Comparison of ENCODE assay signal across 17 mouse cellular contexts in genomic region chr1:23200460-23200859, GRCm38 (mm10).
DNase-seq lines count a peak whose midpoint lies in the region; ATAC-seq and TF ChIP-seq lines count a peak whose summit lies in the region.
"Had no signal": no experiment of that assay in that cellular context is flagged by ENCODE, and none has a peak within 500 bp of the region (broad histone marks: within the 10 kb centered on the region; RNA-seq: fewer than 3 reads in every experiment).

No protein-coding gene starts in this region.

- H3K4me3 ChIP-seq in embryonic facial prominence, embryonic 14.5 days (ENCODE audit: low read depth, low read length): no peak overlapping the region
- H3K4me3 ChIP-seq in embryonic facial prominence, embryonic 10.5 days: no peak overlapping the region
- no peak overlapping the region for H3K4me3 ChIP-seq in layer of hippocampus, adult 2 months
- no peak overlapping the region for H3K4me3 ChIP-seq in cerebellum, adult 2 months (replicated peaks; ENCODE audit: insufficient read depth, low read depth, low read length)
- H3K4me3 ChIP-seq: embryonic facial prominence, embryonic 12.5 days; limb, embryonic 15.5 days; midbrain, embryonic 13.5 days; stomach, embryonic 15.5 days had no signal

- no peak for TF ChIP-seq POLR2A in cerebellum, adult 2 months (IDR thresholded peaks at IDR 0.05; ENCODE audit: borderline replicate concordance, insufficient read depth, low read length)

- no peak overlapping the region for H3K4me2 ChIP-seq in embryonic facial prominence, embryonic 14.5 days (ENCODE audit: low read depth, low read length)
- H3K4me2 ChIP-seq: embryonic facial prominence, embryonic 12.5 days; limb, embryonic 15.5 days; midbrain, embryonic 13.5 days; stomach, embryonic 15.5 days had no signal

- ATAC-seq in embryonic facial prominence, embryonic 14.5 days (ENCODE audit: low read depth): no peak
- ATAC-seq: midbrain, embryonic 13.5 days had no signal

- H3K4me1 ChIP-seq in embryonic facial prominence, embryonic 14.5 days (ENCODE audit: control insufficient read depth, insufficient read depth, low read length): no peaks in the 10 kb centered on the region; the same call in 1 of the 2 replicates
- no peaks in the 10 kb centered on the region for H3K4me1 ChIP-seq in embryonic facial prominence, embryonic 10.5 days
- H3K4me1 ChIP-seq in cerebellum, adult 2 months (ENCODE audit: control insufficient read depth, insufficient read depth, low read length): no peaks in the 10 kb centered on the region
- H3K4me1 ChIP-seq: embryonic facial prominence, embryonic 12.5 days; limb, embryonic 15.5 days; stomach, embryonic 15.5 days had no signal

- no peaks in the 10 kb centered on the region for H3K27me3 ChIP-seq in embryonic facial prominence, embryonic 14.5 days (replicated peaks; ENCODE audit: control insufficient read depth, insufficient read depth, low read length)
- no peaks in the 10 kb centered on the region for H3K27me3 ChIP-seq in embryonic facial prominence, embryonic 10.5 days (replicated peaks; ENCODE audit: low read depth, poor library complexity, severe bottlenecking)
- no peaks in the 10 kb centered on the region for H3K27me3 ChIP-seq in cerebellum, adult 2 months (ENCODE audit: control insufficient read depth, insufficient read depth, low read length)
- H3K27me3 ChIP-seq: CH12.LX; embryonic facial prominence, embryonic 12.5 days; limb, embryonic 15.5 days; midbrain, embryonic 13.5 days; stomach, embryonic 15.5 days had no signal

- no peaks in the 10 kb centered on the region for H3K36me3 ChIP-seq in embryonic facial prominence, embryonic 14.5 days (ENCODE audit: control insufficient read depth, insufficient read depth, low read length)
- no peaks in the 10 kb centered on the region for H3K36me3 ChIP-seq in embryonic facial prominence, embryonic 10.5 days (replicated peaks)
- H3K36me3 ChIP-seq: embryonic facial prominence, embryonic 12.5 days; limb, embryonic 15.5 days; midbrain, embryonic 13.5 days; stomach, embryonic 15.5 days had no signal

- no peak overlapping the region for H3K9ac ChIP-seq in embryonic facial prominence, embryonic 14.5 days (ENCODE audit: low read depth, low read length)
- H3K9ac ChIP-seq: embryonic facial prominence, embryonic 12.5 days; limb, embryonic 15.5 days; midbrain, embryonic 13.5 days; stomach, embryonic 15.5 days had no signal

- TF ChIP-seq CTCF in layer of hippocampus, adult 2 months (conservative IDR thresholded peaks at IDR 0.05): no peak
- no peak for TF ChIP-seq CTCF in cerebellum, adult 2 months (IDR thresholded peaks at IDR 0.05; ENCODE audit: borderline replicate concordance, insufficient read depth, low read depth, low read length)

- 60% methylated on average over 4 of the region's 4 CpGs for WGBS in embryonic facial prominence, embryonic 14.5 days
- 66% methylated on average over 4 of the region's 4 CpGs for WGBS in embryonic facial prominence, embryonic 10.5 days
- 65% methylated on average over 4 of the region's 4 CpGs for WGBS in cerebellum, adult 2 months

- H3K9me3 ChIP-seq in embryonic facial prominence, embryonic 14.5 days (ENCODE audit: control insufficient read depth, low read length): no peaks in the 10 kb centered on the region
- no peaks in the 10 kb centered on the region for H3K9me3 ChIP-seq in embryonic facial prominence, embryonic 10.5 days
- H3K9me3 ChIP-seq: embryonic facial prominence, embryonic 12.5 days; limb, embryonic 15.5 days; midbrain, embryonic 13.5 days; stomach, embryonic 15.5 days had no signal

- peak; percentile 5 for DNase-seq in embryonic facial prominence, embryonic 14.5 days (ENCODE audit: low spot score)
- DNase-seq in embryonic facial prominence, embryonic 10.5 days (ENCODE audit: low spot score): no peak
- no peak for DNase-seq in layer of hippocampus, adult 2 months (ENCODE audit: low spot score in 2 of 2)
- DNase-seq in layer of hippocampus, adult 9-10 months (ENCODE audit: low spot score): no peak
- peak; percentile 24 for DNase-seq in kidney, postnatal 10 days
- peak; percentile 77 for DNase-seq in lung, postnatal 25 days (ENCODE audit: low spot score)
- no peak for DNase-seq in layer of hippocampus, adult 8-10 months (ENCODE audit: low spot score in 2 of 2)
- no peak for DNase-seq in cerebellum, adult 2 months
- DNase-seq: adrenal gland, postnatal 25 days; gastrocnemius, postnatal 36 days; thymus, postnatal 25 days had no signal

- no peak overlapping the region for H3K27ac ChIP-seq in embryonic facial prominence, embryonic 14.5 days (replicated peaks; ENCODE audit: low read depth, low read length)
- H3K27ac ChIP-seq in embryonic facial prominence, embryonic 10.5 days (replicated peaks): no peak overlapping the region
- H3K27ac ChIP-seq in layer of hippocampus, adult 2 months: peak overlapping the region; percentile 12; the same call in 1 of the 2 replicates
- no peak overlapping the region for H3K27ac ChIP-seq in cerebellum, adult 2 months (ENCODE audit: insufficient read depth, low read length)
- H3K27ac ChIP-seq: embryonic facial prominence, embryonic 12.5 days; limb, embryonic 15.5 days; macrophage; midbrain, embryonic 13.5 days; stomach, embryonic 15.5 days had no signal

Comparison
In these comparisons a context has a peak if more than half of its experiments do, and no peak if none do; other contexts are left out.
1. DNase-seq: peak in embryonic facial prominence, embryonic 14.5 days (single experiment), kidney, postnatal 10 days (single experiment) and lung, postnatal 25 days (single experiment); none in embryonic facial prominence, embryonic 10.5 days (single experiment), layer of hippocampus, adult 2 months (0 of 2), layer of hippocampus, adult 9-10 months (single experiment), layer of hippocampus, adult 8-10 months (0 of 2) and cerebellum, adult 2 months (0 of 2).